Mouse (Mus musculus) bone marrow, adult 2 months (tissue): ENCODE measurements at regions not wholly inside any gene's neighbourhood (a gene's known extent, or its start where the extent isn't known, plus 50 kb on each side); places are given as distances from the start of the nearest gene placed in this dataset.

ENCODE experiments used
- CTCF ChIP-seq: fragments of 200-500 bp; IDR thresholded peaks from 2 replicates; pipeline ENCODE4 v1.5.1; 2011; ENCODE audit warnings: low read length, control low read depth; ENCODE audit not compliant: control insufficient read depth, insufficient read depth
- POLR2A ChIP-seq: fragments of 200-500 bp; IDR thresholded peaks from 2 replicates; pipeline ENCODE4 v1.6.1; 2011; ENCODE audit warnings: low read depth, mild to moderate bottlenecking, control low read depth, low read length, borderline replicate concordance; ENCODE audit not compliant: control insufficient read depth

GRCm38 (mm10) chr16:30724591-30724990 is 125.1 kb downstream of the Fam43a start:
- no peak for TF ChIP-seq CTCF
- no peak for TF ChIP-seq POLR2A
